Mouse (Mus musculus) C2C12 (cell line): ENCODE data around the gene Sh2d6. TPM values are rescaled to one million over a fixed set of nuclear protein-coding genes. Genes with fewer than 3 reads are reported as not detected.

Experiments
- H3K27me3 ChIP-seq: one replicate; pipeline ENCODE4 v1.6.1; 2011; ENCODE audit not compliant: control insufficient read depth, insufficient read depth, insufficient read length
- H3K36me3 ChIP-seq: one replicate; pipeline ENCODE4 v1.6.1; 2011; ENCODE audit not compliant: control insufficient read depth, insufficient read depth
- H3K4me3 ChIP-seq: one replicate; pipeline ENCODE4 v1.5.1; 2011; ENCODE audit warnings: mild to moderate bottlenecking, control low read depth; ENCODE audit not compliant: poor library complexity, insufficient read depth, severe bottlenecking
- H3K79me2 ChIP-seq: one replicate; pipeline ENCODE4 v1.6.1; 2011; ENCODE audit not compliant: control insufficient read depth, insufficient read depth
- H3K79me3 ChIP-seq: one replicate; pipeline ENCODE4 v1.6.1; 2011; ENCODE audit warnings: low read depth, control low read depth
- H3ac ChIP-seq: one replicate; pipeline ENCODE3; 2011; ENCODE audit warnings: low read depth; ENCODE audit not compliant: control insufficient read depth, insufficient read length
- CEBPB ChIP-seq: IDR thresholded peaks from one replicate; pipeline ENCODE4 v1.6.1; 2011; ENCODE audit warnings: low read depth, mild to moderate bottlenecking, control low read depth, moderate library complexity
- CTCF ChIP-seq: IDR thresholded peaks from one replicate; pipeline ENCODE4 v1.5.1; 2011; ENCODE audit not compliant: control insufficient read depth, insufficient read depth, insufficient read length
- FOSL1 ChIP-seq: IDR thresholded peaks from one replicate; pipeline ENCODE4 v1.8.0; 2011; ENCODE audit warnings: mild to moderate bottlenecking, low read length; ENCODE audit not compliant: poor library complexity, insufficient read depth, severe bottlenecking
- MAX ChIP-seq: IDR thresholded peaks from one replicate; pipeline ENCODE4 v1.6.1; 2011; ENCODE audit warnings: mild to moderate bottlenecking, control low read depth
- MYOD1 ChIP-seq: IDR thresholded peaks from one replicate; pipeline ENCODE4 v1.6.1; 2011; ENCODE audit warnings: low read depth; ENCODE audit not compliant: control insufficient read depth, insufficient read length
- MYOG ChIP-seq: IDR thresholded peaks from one replicate; pipeline ENCODE4 v1.6.1; 2011; ENCODE audit not compliant: control insufficient read depth, insufficient read length; ENCODE audit errors: extremely low read depth
- USF1 ChIP-seq: IDR thresholded peaks from one replicate; pipeline ENCODE4 v1.6.1; 2011; ENCODE audit warnings: low read depth, mild to moderate bottlenecking, control low read depth, moderate library complexity
- polyA plus RNA-seq: library from polyadenylated mRNA; unstranded; fragments of >200 nt; fragmentation: generic; extraction: Trizol; gene quantifications from one replicate; pipeline ENCODE4 v1.2.1, GENCODE M21; 2012; ENCODE audit warnings: missing spikeins

Sh2d6 gene
- polyA plus RNA-seq, 1 experiment: 0.26 TPM

DNA sequence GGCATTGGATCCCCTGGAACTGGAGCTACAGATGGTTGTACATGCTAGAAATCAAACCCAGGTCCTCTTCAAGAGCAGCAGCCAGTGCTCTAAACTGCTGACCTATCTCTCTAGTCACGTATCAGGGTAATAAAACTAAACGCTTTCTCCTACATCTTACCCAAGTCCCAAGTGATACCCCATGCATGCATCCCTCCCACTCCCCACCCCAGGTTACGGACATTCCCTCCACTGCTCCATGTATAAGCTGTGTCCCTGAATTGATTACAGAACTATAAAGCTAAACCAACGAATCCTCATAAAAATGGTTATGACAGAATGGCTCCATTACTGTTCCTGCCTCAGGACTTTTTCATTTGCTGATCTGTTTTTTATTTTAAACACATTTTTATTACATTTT is 55.3 kb downstream of the Sh2d6 start:
- Histone ChIP-seq H3K36me3 (no peaks in the 10 kb centered on the region), H3K79me2 (no peaks in the 10 kb centered on the region), H3K27me3 (no peaks in the 10 kb centered on the region), H3ac (no peak overlapping the region), H3K79me3 (no peaks in the 10 kb centered on the region), H3K4me3 (no peak overlapping the region)
- no peak for TF ChIP-seq FOSL1
- TF ChIP-seq MAX: no peak
- no peak for TF ChIP-seq MYOG
- no peak for TF ChIP-seq MYOD1
- no peak for TF ChIP-seq CTCF
- no peak for TF ChIP-seq USF1
- no peak for TF ChIP-seq CEBPB

DNA sequence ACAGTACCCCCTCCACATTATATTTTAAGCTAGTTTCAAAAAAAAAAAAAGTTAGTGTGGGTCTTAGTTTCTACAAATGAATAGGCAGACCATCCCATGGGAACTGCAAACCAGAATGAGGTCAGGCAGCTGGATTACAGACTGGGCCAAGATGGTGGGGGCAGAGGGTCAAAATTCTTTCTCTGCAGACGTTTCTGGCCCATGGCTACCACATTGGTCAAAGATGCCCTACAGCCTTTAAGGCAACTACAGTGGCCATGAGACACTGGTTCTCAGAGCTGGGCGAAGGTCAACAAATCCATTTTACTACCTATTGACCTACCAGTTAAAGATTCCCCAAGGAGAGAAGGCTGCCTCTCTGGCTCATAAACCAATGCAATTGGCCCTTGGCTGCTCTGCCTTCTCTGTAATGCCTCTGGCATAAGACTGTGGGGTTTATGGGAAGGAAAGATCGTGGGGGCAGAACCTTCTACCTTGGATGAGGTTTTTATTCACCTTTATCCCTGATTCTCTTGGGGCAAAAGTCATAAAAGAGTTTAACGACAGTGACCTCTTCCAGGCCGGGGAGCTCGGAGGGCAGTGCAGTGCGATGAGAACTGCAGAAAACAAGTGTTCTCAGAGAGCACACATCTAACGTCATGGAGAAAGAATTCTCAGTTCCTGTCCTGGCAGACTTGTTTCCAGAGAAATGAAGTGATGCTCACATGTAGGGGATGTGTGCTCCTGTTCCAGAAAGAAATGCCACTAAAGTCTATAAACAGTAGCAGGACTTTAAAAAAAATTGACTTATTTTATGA is 55.9 kb downstream of the Sh2d6 start:
- TF ChIP-seq CEBPB (no peak), FOSL1 (no peak), USF1 (no peak), MYOG (no peak)
- Histone ChIP-seq H3K4me3 (no peak overlapping the region), H3K36me3 (no peaks in the 10 kb centered on the region), H3K27me3 (no peaks in the 10 kb centered on the region), H3ac (no peak overlapping the region), H3K79me3 (no peaks in the 10 kb centered on the region), H3K79me2 (no peaks in the 10 kb centered on the region)

Other genes starting within 250 kb of the Sh2d6 start
- gene Sftpb, start 217.1 kb downstream of the Sh2d6 start, polyA plus RNA-seq: not detected
- gene Usp39, start 176.5 kb downstream of the Sh2d6 start, polyA plus RNA-seq: 67.4 TPM
- 5.2 TPM for gene 0610030E20Rik, start 174.4 kb downstream of the Sh2d6 start, polyA plus RNA-seq
- 25.2 TPM for gene Tmem150a, start 166.3 kb downstream of the Sh2d6 start, polyA plus RNA-seq
- gene Rnf181, start 154.8 kb downstream of the Sh2d6 start, polyA plus RNA-seq: 108 TPM
- gene Vamp5, start 141.2 kb downstream of the Sh2d6 start, polyA plus RNA-seq: 91.3 TPM
- 147 TPM for gene Vamp8, start 131.0 kb downstream of the Sh2d6 start, polyA plus RNA-seq
- gene Ggcx, start 107.4 kb downstream of the Sh2d6 start, polyA plus RNA-seq: 12.2 TPM
- 165 TPM for gene Mat2a, start 82.1 kb downstream of the Sh2d6 start, polyA plus RNA-seq
- 487 TPM for gene Capg, start 22.7 kb upstream of the Sh2d6 start, polyA plus RNA-seq
- 5.1 TPM for gene Elmod3, start 76.7 kb upstream of the Sh2d6 start, polyA plus RNA-seq
- 20.8 TPM for gene Retsat, start 76.8 kb upstream of the Sh2d6 start, polyA plus RNA-seq
- gene Tgoln1, start 95.3 kb upstream of the Sh2d6 start, polyA plus RNA-seq: 10.2 TPM